Mouse (Mus musculus) olfactory bulb, adult 2 months (tissue): Measurements from ENCODE around the gene Smad6. TPM values are rescaled to one million over a fixed set of nuclear protein-coding genes. Genes with fewer than 3 reads are reported as not detected.

ENCODE experiments used
- H3K27ac ChIP-seq: fragments of 200-500 bp; 2 replicates; pipeline ENCODE4 v1.5.1; 2012; ENCODE audit warnings: low read depth, low read length; ENCODE audit not compliant: insufficient read depth
- H3K4me1 ChIP-seq: fragments of 200-500 bp; 2 replicates; pipeline ENCODE4 v1.6.1; 2012; ENCODE audit warnings: low read length; ENCODE audit not compliant: control insufficient read depth, insufficient read depth
- H3K4me3 ChIP-seq: fragments of 200-500 bp; 2 replicates; pipeline ENCODE4 v1.5.1; 2012; ENCODE audit warnings: mild to moderate bottlenecking, low read depth, low read length, moderate library complexity; ENCODE audit not compliant: insufficient read depth
- CTCF ChIP-seq: fragments of 200-500 bp; IDR thresholded peaks from 2 replicates; pipeline ENCODE4 v1.5.1; 2012; ENCODE audit warnings: low read depth, mild to moderate bottlenecking, low read length, moderate library complexity; ENCODE audit not compliant: insufficient read depth
- POLR2A ChIP-seq: fragments of 200-500 bp; IDR thresholded peaks from 2 replicates; pipeline ENCODE4 v1.6.1; 2012; ENCODE audit warnings: mild to moderate bottlenecking, low read depth, low read length, moderate library complexity; ENCODE audit not compliant: insufficient read depth
- WGBS: fragments of 180-500 bp; shearing (Covaris S2); methylation state at CpG from one replicate; pipeline ENCODE4 v1.1.7; 2018; 5-methylcytosine and 5-hydroxymethylcytosine counted together
- polyA plus RNA-seq: library from polyadenylated mRNA; stranded (reverse); fragments of >200 nt; gene quantifications from 2 replicates; pipeline ENCODE4 v1.2.4, GENCODE M21; 2012; ENCODE audit warnings: low replicate concordance; ENCODE audit not compliant: missing spikeins, insufficient read depth, insufficient read length

The Smad6 gene
- polyA plus RNA-seq, 1 experiment, result not detected

DNA sequence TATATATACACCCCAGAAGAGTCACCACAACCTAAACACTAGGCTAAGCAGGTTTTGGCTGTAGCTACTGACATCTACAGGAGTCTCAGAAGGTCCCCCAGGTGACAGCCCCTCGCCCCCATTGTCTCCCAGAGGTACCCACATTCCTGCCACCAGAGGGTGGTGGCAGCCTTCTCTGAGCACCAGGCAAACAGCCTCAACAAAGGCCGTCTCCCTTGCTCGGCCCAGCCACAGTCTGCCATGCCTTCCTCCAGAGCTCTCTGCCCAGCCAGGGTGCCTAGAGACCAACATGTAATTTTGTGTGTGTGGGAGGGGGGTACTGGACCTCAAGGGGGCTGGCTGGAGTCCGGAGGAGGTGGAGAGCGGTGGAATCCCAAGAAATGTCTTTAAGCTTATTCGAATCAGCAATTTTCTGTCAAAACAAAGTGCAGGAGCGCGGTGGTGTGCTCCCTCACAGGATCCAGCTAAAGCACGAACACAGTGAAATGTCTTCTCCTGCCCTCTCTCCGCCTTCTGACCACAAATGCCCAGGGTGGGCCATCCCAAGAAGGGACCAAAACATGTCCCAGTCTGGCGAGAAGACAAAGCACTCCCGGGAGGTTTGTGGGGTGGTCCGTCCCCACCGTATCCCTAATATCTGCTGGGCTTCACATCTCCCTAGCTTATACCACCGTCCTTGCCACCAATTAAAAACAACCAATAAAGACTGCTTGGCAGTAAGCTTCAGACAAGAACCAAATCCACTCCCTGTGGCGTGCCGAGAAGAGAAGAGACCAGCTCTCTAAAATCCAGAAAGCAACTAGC is 62.5 kb downstream of the Smad6 start:
- H3K27ac ChIP-seq, result no peak overlapping the region

GRCm38 (mm10) chr9:63958337-63959030 is 63.4 kb downstream of the Smad6 start:
- Histone ChIP-seq H3K4me3 (no peak overlapping the region), H3K4me1 (peaks cover 19% of the 10 kb centered on the region), H3K27ac (no peak overlapping the region)
- 38% methylated on average over 15 of the region's 15 CpGs for WGBS
- no peak for TF ChIP-seq POLR2A
- no peak for TF ChIP-seq CTCF

More for the DNA sequence above, 62.5 kb downstream of the Smad6 start:
- Histone ChIP-seq H3K4me1 (peaks cover 19% of the 10 kb centered on the region), H3K4me3 (no peak overlapping the region)
- TF ChIP-seq CTCF, result 0 out of 2 replicates have a peak, but pooled peaks have one; percentile 30
- TF ChIP-seq POLR2A, result no peak
- 66% methylated on average over 17 of the region's 17 CpGs for whole genome bisulfite sequencing

DNA sequence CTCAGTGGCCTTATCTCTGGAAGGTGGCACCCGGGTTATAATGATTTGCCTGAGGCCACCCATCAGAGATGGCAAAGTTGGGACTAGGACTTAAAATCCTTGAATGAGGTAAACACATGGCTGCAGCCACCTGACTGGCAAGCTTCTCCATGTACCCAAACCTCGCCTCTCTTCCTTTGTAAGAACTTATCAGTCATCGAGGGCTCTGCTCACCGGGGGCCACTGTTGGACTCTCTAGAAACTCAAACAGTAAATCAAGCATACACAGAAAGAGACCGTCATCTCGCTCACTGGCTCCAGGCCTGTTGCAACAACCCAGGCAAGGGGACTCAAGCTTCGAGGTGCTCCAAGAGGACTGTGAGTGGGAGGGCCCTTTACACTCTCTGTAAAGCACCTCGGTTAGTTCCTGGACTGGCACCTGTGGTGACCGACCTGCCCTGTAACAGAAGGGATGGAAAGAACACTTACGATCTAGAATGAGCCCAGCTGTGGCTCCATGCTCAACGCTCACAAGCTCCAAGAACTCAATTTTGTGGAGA is 64.1 kb downstream of the Smad6 start:
- TF ChIP-seq CTCF, result no peak
- no peak for TF ChIP-seq POLR2A
- no peak overlapping the region for H3K4me3 ChIP-seq
- H3K27ac ChIP-seq, result no peak overlapping the region
- WGBS, result 84% methylated on average over 11 of the region's 11 CpGs
- peaks cover 19% of the 10 kb centered on the region for H3K4me1 ChIP-seq

DNA sequence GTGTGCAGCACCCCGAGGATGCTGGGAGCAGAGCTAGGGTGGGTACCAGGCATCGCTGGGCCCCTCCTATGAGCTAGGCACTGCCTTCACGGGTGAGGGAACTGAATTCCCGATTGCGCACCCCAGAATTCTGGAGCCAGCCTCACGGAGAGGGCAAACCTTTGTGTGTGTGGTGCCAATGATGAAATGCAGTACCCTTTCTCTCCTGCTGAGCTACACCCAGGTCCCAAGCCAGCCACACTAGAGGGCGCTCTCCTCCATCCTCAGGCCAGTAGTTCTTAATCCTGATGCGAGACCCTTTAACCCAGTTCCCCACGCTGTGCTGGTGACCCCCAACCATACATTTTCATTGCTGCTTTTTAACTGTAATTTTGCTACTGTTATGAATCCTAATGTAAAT is 65.8 kb downstream of the Smad6 start:
- 24% methylated on average over 9 of the region's 9 CpGs for WGBS
- TF ChIP-seq CTCF, result peak; percentile 82
- TF ChIP-seq POLR2A, result no peak
- no peak overlapping the region for H3K4me3 ChIP-seq
- H3K27ac ChIP-seq, result no peak overlapping the region
- peaks cover 19% of the 10 kb centered on the region for H3K4me1 ChIP-seq

- TF ChIP-seq CTCF (no peak), POLR2A (no peak)
- WGBS, result 62% methylated on average over 35 of the region's 35 CpGs
- Histone ChIP-seq H3K4me1 (peaks cover 5% of the 10 kb centered on the region; the same call in 1 of the 2 replicates), H3K27ac (no peak overlapping the region), H3K4me3 (peak overlapping the region; percentile 17; the same call in 1 of the 2 replicates)
These were observed 68.2 kb downstream of the Smad6 start for GRCm38 (mm10) chr9:63953691-63954090.

DNA sequence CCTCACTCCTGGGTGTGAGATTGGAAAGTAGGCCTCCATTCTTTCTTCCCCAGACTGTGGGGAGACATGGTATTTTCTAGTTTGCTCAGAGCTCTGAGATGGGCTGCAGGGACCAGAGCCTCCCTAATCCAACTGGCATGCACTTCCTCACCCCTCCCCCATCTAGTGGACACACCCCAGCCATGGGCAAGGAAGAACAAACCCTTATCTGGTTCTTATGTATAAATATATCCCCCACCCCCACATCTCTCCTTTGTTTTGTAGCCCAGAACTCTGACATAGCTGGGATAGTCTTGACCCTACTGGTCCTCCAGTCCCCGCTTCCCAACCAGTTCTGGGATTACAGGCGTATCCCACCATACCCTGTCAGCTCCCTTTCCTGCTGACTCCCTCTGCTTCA is 69.3 kb downstream of the Smad6 start:
- no peak overlapping the region for H3K27ac ChIP-seq
- WGBS, result 97% methylated on average over 2 of the region's 2 CpGs

GRCm38 (mm10) chr9:63950357-63950756 is 71.5 kb downstream of the Smad6 start:
- peaks cover 3% of the 10 kb centered on the region; the same call in 1 of the 2 replicates for H3K4me1 ChIP-seq
- no peak overlapping the region for H3K27ac ChIP-seq
- WGBS, result 52% methylated on average over 4 of the region's 4 CpGs
- TF ChIP-seq POLR2A (no peak), CTCF (no peak)
- H3K4me3 ChIP-seq, result no peak overlapping the region

More for the DNA sequence above, 69.3 kb downstream of the Smad6 start:
- H3K4me1 ChIP-seq, result peaks cover 3% of the 10 kb centered on the region; the same call in 1 of the 2 replicates
- TF ChIP-seq CTCF, result no peak
- TF ChIP-seq POLR2A, result no peak
- H3K4me3 ChIP-seq, result no peak overlapping the region

DNA sequence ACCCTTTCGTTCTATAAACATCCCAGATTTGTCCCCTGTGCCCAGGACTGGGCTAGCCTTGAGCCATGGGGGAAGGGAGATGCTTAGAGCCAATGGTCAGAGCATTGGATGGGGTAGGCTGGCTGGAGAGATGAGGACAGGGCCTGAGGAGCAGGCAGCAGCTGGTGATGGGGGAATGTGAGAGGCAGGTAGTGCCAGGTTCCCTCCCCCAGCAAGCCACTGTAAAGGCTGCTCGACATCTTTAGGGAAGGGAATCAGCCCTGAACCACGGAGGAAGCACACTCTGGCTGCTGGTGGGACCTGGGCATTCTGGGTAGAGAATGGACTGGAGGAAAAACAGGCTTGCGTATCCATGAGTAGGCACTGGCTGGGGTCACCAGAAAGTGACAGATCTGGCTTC is 72.5 kb downstream of the Smad6 start:
- WGBS, result 88% methylated on average over 4 of the region's 4 CpGs
- TF ChIP-seq CTCF (no peak), POLR2A (no peak)
- H3K4me1 ChIP-seq, result peaks cover 3% of the 10 kb centered on the region; the same call in 1 of the 2 replicates
- H3K27ac ChIP-seq, result no peak overlapping the region
- no peak overlapping the region for H3K4me3 ChIP-seq

GRCm38 (mm10) chr9:63942608-63942982 is 79.3 kb downstream of the Smad6 start:
- WGBS, result 63% methylated on average over 2 of the region's 2 CpGs
- TF ChIP-seq POLR2A (no peak), CTCF (no peak)
- Histone ChIP-seq H3K4me3 (no peak overlapping the region), H3K27ac (no peak overlapping the region), H3K4me1 (peaks cover 8% of the 10 kb centered on the region)
